Mouse (Mus musculus) heart, adult 2 months (tissue): ENCODE measurements around the gene Rbp2. TPM values are rescaled to one million over a fixed set of nuclear protein-coding genes. Genes with fewer than 3 reads are reported as not detected.
A peak's percentile ranks its signal among the peaks of the same experiment; 100 is the strongest.

Experiments
- DNase-seq, 2 experiments: peaks; one replicate each; pipeline ENCODE4 v3.0.0; 2021
- H3K27ac ChIP-seq: fragments of 200-600 bp; 2 replicates; pipeline ENCODE4 v1.8.1; 2022
- H3K27me3 ChIP-seq: fragments of 200-500 bp; 2 replicates; pipeline ENCODE4 v1.6.1; 2012; ENCODE audit warnings: mild to moderate bottlenecking, low read length, inconsistent platforms, mixed read lengths; ENCODE audit not compliant: control insufficient read depth, insufficient read depth
- H3K36me3 ChIP-seq: fragments of 200-500 bp; 2 replicates; pipeline ENCODE4 v1.6.1; 2012; ENCODE audit warnings: low read length, inconsistent platforms; ENCODE audit not compliant: control insufficient read depth, insufficient read depth
- H3K4me1 ChIP-seq: fragments of 200-500 bp; 2 replicates; pipeline ENCODE4 v1.6.1; 2011; ENCODE audit warnings: low read length; ENCODE audit not compliant: control insufficient read depth, insufficient read depth
- H3K4me3 ChIP-seq: fragments of 200-600 bp; 2 replicates; pipeline ENCODE4 v1.8.1; 2022
- H3K79me2 ChIP-seq: fragments of 200-500 bp; replicated peaks from 2 replicates; pipeline ENCODE4 v1.6.1; 2012; ENCODE audit warnings: mild to moderate bottlenecking, inconsistent platforms, low read length, moderate library complexity, mixed read lengths; ENCODE audit not compliant: control insufficient read depth, insufficient read depth
- H3K9ac ChIP-seq: fragments of 200-500 bp; 2 replicates; pipeline ENCODE4 v1.6.1; 2012; ENCODE audit warnings: low read depth, mild to moderate bottlenecking, control low read depth, inconsistent platforms, low read length, mixed read lengths
- CTCF ChIP-seq: fragments of 200-600 bp; IDR thresholded peaks from 2 replicates; pipeline ENCODE4 v1.8.1; 2022; ENCODE audit warnings: antibody characterized with exemption, mild to moderate bottlenecking, moderate library complexity
- EP300 ChIP-seq: fragments of 200-500 bp; IDR thresholded peaks from 2 replicates; pipeline ENCODE4 v1.6.1; 2011; ENCODE audit warnings: low read depth, low read length, control low read depth; ENCODE audit not compliant: insufficient read depth
- POLR2A ChIP-seq: fragments of 200-500 bp; IDR thresholded peaks from 2 replicates; pipeline ENCODE4 v1.6.1; 2011; ENCODE audit warnings: mild to moderate bottlenecking, low read depth, low read length, control low read depth; ENCODE audit not compliant: insufficient read depth
- WGBS: fragments of 180-500 bp; shearing (Covaris S2); methylation state at CpG from one replicate; pipeline ENCODE4 v1.1.7; 2018; 5-methylcytosine and 5-hydroxymethylcytosine counted together
- intact Hi-C: fragments of 180-260 bp; cut with DNase I; formaldehyde crosslinking; loops from one replicate; pipeline ENCODE4 v1.15.1; 2025
- polyA plus RNA-seq: library from polyadenylated mRNA; depleted of rRNA; stranded (reverse); fragments of >200 nt; gene quantifications from 2 replicates; pipeline ENCODE4 v1.2.3, GENCODE M21; 2012
- total RNA-seq, 2 experiments: library from RNA; stranded (reverse); gene quantifications; 2 replicates each; pipeline ENCODE4 v1.2.3; 2021

The Rbp2 gene
- total and polyA plus RNA-seq, 3 experiments: 0.44 TPM; not detected in 2

DNA sequence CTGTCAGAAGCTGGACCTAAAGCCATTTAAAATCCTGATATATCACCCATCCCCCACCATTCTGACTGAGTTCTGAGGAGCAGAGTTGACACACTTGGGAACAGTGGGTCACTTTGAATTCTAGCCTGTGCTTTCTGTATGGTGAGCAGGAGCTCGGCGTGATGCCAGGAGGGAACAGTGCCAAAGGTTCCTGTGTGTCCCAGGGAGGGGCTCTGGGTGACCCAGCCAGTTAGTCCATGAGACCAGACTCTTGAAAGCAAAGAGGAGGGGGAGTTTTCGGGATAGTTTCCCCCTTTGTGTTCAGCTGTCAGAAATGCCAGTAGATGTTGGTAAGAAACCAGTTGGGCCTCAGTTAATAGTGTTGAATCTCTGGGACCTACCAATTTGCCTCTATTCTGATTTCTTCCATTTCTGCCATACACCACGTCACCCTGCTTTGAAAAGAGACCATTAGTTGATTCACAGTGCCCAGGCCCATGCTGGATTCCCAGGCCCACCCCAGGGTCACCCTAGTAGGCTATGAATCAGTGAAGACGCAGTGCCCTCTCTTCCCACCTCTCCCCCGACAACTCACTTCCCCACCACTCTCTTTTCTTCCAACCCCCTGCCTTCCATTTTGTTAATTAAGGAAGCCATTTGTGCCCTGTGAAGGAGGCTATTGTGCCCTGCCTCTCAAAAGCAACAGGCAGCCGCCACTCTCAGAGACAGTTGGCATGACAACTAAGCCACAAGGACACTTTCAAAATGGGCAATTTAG lies 39.0 kb downstream of the Rbp2 start:
- intact Hi-C loops: no loop called here

GRCm38 (mm10) chr9:98525543-98525924 lies 39.6 kb downstream of the Rbp2 start:
- Histone ChIP-seq H3K27ac (no peak overlapping the region), H3K79me2 (no peaks in the 10 kb centered on the region), H3K36me3 (no peaks in the 10 kb centered on the region), H3K27me3 (no peaks in the 10 kb centered on the region), H3K4me3 (no peak overlapping the region), H3K9ac (no peak overlapping the region), H3K4me1 (no peaks in the 10 kb centered on the region)
- no peak for TF ChIP-seq EP300
- no peak for TF ChIP-seq POLR2A
- no peak for TF ChIP-seq CTCF
- 76% methylated on average over 7 of the region's 7 CpGs for WGBS
- no peak for DNase-seq
- intact Hi-C loops: no loop called here

More for the DNA sequence above, 39.0 kb downstream of the Rbp2 start:
- no peaks in the 10 kb centered on the region for H3K79me2 ChIP-seq
- TF ChIP-seq CTCF: no peak
- TF ChIP-seq EP300: no peak
- no peak for TF ChIP-seq POLR2A
- H3K4me1 ChIP-seq: no peaks in the 10 kb centered on the region
- no peaks in the 10 kb centered on the region for H3K36me3 ChIP-seq
- H3K9ac ChIP-seq: no peak overlapping the region
- no peak overlapping the region for H3K27ac ChIP-seq
- no peak overlapping the region for H3K4me3 ChIP-seq
- 73% methylated on average over 7 of the region's 7 CpGs for WGBS
- DNase-seq: peak in 1 of 2 experiments; percentile 5
- H3K27me3 ChIP-seq: no peaks in the 10 kb centered on the region

GRCm38 (mm10) chr9:98527226-98527625 lies 41.3 kb downstream of the Rbp2 start:
- Histone ChIP-seq H3K9ac (no peak overlapping the region), H3K27me3 (no peaks in the 10 kb centered on the region), H3K4me1 (no peaks in the 10 kb centered on the region), H3K27ac (no peak overlapping the region), H3K79me2 (no peaks in the 10 kb centered on the region), H3K4me3 (no peak overlapping the region), H3K36me3 (no peaks in the 10 kb centered on the region)
- DNase-seq: no peak
- intact Hi-C loops: no loop called here
- TF ChIP-seq EP300: no peak
- no peak for TF ChIP-seq POLR2A
- no peak for TF ChIP-seq CTCF
- 40% methylated on average over 7 of the region's 7 CpGs for WGBS

DNA sequence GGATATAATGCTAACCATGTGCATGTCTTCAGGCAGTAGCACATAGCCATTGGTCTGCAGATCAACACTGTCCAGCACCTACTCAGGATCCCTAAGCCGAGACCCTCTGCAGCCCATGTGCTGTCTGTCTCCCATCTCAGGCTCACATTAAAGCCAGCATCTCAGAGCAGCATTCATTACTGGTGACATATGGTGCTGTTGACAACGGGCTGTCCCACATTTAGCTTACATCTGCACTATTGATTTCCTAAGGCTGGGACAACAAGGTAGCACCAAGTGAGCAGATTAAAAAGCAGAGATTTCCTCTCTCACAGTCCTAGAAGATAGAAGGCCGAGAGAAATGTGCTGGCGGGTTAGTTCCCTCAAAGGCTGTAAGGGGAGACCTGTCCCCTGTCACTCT lies 43.9 kb downstream of the Rbp2 start:
- TF ChIP-seq POLR2A: no peak
- no peak for TF ChIP-seq CTCF
- TF ChIP-seq EP300: no peak
- Histone ChIP-seq H3K36me3 (no peaks in the 10 kb centered on the region), H3K4me3 (no peak overlapping the region), H3K4me1 (no peaks in the 10 kb centered on the region), H3K27me3 (no peaks in the 10 kb centered on the region), H3K79me2 (no peaks in the 10 kb centered on the region), H3K9ac (no peak overlapping the region), H3K27ac (no peak overlapping the region)
- DNase-seq: no peak
- 64% methylated on average over 4 of the region's 4 CpGs for WGBS
- intact Hi-C loops: no loop called here

GRCm38 (mm10) chr9:98530999-98531398 lies 45.1 kb downstream of the Rbp2 start:
- no peak overlapping the region for H3K4me3 ChIP-seq
- H3K4me1 ChIP-seq: no peaks in the 10 kb centered on the region
- no peak overlapping the region for H3K9ac ChIP-seq
- intact Hi-C loops: no loop called here
- H3K27me3 ChIP-seq: no peaks in the 10 kb centered on the region
- TF ChIP-seq CTCF (no peak), EP300 (no peak), POLR2A (no peak)
- H3K79me2 ChIP-seq: no peaks in the 10 kb centered on the region
- H3K36me3 ChIP-seq: no peaks in the 10 kb centered on the region
- no peak for DNase-seq
- H3K27ac ChIP-seq: no peak overlapping the region
- WGBS: 33% methylated on average over 2 of the region's 2 CpGs

GRCm38 (mm10) chr9:98534675-98535280 lies 48.9 kb downstream of the Rbp2 start:
- whole genome bisulfite sequencing: 66% methylated on average over 4 of the region's 4 CpGs
- no peak for DNase-seq
- H3K79me2 ChIP-seq: no peaks in the 10 kb centered on the region
- no peaks in the 10 kb centered on the region for H3K36me3 ChIP-seq
- H3K9ac ChIP-seq: no peak overlapping the region
- H3K4me1 ChIP-seq: no peaks in the 10 kb centered on the region
- no peaks in the 10 kb centered on the region for H3K27me3 ChIP-seq
- no peak overlapping the region for H3K4me3 ChIP-seq
- TF ChIP-seq CTCF: no peak
- TF ChIP-seq EP300: no peak
- no peak for TF ChIP-seq POLR2A
- H3K27ac ChIP-seq: no peak overlapping the region
- intact Hi-C loops: no loop called here
